Mouse (Mus musculus): Measurements from ENCODE around the gene Vmn2r21. TPM values are rescaled to one million over a fixed set of nuclear protein-coding genes. Genes with fewer than 3 reads are reported as not detected.
"Not testable (repeated sequence)": the region's sequence is repeated elsewhere in the genome, so short reads cannot be mapped to it uniquely, and the experiment has no call there.

Gene Vmn2r21
- total RNA-seq (2015) (not detected in 2 replicates), total RNA-seq (2017) (not detected in 2 replicates)

DNA sequence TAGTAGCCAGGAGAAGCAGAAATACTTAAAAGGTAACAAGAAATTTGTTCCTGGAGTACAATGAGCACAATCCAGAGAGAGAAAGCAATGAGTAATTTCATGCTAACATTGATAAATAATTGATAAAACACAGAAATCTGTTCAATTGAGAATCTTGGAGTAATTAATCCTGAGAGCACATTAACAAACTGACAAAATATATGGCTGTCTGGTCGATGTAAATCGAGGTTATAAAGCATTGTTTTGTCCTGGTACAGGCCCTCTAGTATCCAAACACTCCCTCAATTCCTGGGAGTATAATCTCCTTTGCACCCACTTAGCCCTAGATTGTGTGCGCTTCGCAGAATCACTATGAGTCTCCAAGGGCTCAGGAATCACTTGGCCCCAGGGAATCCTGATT lies at the start of gene Vmn2r21:
Gene Vmn2r21, minus strand, starts transcription at position 101 of the 400 bp plus-strand sequence.
- ATAC-seq (ENCODE audit: poor library complexity, severe bottlenecking), result not testable (repeated sequence)

- not testable (repeated sequence) for ATAC-seq (ENCODE audit: poor library complexity, severe bottlenecking)
Measured at GRCm38 (mm10) chr6:123574698-123575097, 41.5 kb upstream of the Vmn2r21 start.

GRCm38 (mm10) chr6:123539755-123540154 lies 6.5 kb upstream of the Vmn2r21 start:
- peak; percentile 100 for ATAC-seq (ENCODE audit: poor library complexity, severe bottlenecking)

DNA sequence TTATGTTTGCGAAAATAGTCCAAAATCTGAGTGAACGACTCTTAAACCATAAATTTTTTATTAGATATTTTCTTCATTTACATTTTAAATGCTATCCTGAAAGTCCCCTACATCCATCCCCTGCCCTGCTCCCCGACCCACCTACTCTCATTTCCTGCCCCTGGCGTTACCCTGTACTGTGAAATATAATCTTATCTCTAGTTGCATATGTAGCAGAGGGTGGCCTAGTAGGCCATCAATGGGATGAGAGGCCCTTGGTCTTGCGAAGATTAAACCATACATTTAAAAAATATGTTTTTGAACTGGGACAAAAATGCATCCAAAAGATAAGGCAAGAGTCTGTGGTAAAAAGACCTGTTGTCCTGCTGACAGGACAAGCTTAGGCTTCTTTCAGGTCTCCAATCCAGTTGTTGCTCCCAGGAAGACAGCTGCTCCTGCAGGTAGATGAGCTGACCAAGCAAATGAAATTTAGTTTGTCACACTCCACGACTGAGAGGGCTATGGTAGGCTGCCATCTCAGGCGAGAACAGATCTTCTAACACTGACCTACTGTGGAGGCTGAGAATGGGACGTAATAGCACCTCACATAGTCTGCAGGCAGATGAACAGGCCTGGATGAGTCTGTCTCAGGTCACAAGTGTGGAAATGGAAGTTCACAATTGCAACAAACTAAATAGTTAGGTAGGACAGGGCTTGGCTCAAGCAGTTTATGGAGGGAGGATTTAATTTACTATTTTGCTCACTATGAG lies 10.8 kb downstream of the Vmn2r21 start:
- not testable (repeated sequence) for ATAC-seq (ENCODE audit: poor library complexity, severe bottlenecking)

- ATAC-seq (ENCODE audit: poor library complexity, severe bottlenecking), result not testable (repeated sequence)
Measured at GRCm38 (mm10) chr6:123473045-123473444, 60.2 kb downstream of the Vmn2r21 start.

GRCm38 (mm10) chr6:123472458-123472987 lies 60.7 kb downstream of the Vmn2r21 start:
- ATAC-seq (ENCODE audit: poor library complexity, severe bottlenecking), result not testable (repeated sequence)

DNA sequence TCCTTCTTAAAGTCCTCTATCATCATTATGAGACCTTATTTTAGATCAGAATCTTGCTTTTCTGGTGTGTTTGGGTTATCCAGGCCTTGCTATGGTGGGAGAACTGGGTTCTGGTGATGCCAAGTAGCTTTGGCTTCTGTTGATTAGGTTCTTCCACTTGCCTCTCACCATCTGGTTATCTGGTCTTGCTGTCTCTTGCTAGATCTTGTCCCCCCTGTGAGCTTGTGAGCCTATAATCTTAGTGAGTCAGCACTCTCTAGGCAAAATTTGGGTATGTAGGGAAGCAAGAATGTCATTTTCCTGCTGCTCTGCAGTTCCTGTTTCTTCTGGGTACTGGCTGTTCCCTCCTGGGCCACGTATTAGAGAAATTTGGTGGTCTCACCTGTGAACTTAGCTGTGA lies 64.6 kb downstream of the Vmn2r21 start:
- not testable (repeated sequence) for ATAC-seq (ENCODE audit: poor library complexity, severe bottlenecking)

Other genes with a start within 250 kb of the Vmn2r21 start
- 44.8 and 44.9 TPM in 2 replicates for gene Clec4e, start 243.5 kb downstream of the Vmn2r21 start, total RNA-seq (2015)
- gene Clec4e, start 243.5 kb downstream of the Vmn2r21 start, total RNA-seq (2017), result 43.8 TPM in 2 replicates
- not detected in 2 replicates for gene Vmn2r19, start 225.1 kb downstream of the Vmn2r21 start, total RNA-seq (2015)
- gene Vmn2r19, start 225.1 kb downstream of the Vmn2r21 start, total RNA-seq (2017), result not detected in 2 replicates
- not detected in 2 replicates for gene Vmn2r20, start 115.3 kb downstream of the Vmn2r21 start, total RNA-seq (2015)
- not detected in 2 replicates for gene Vmn2r20, start 115.3 kb downstream of the Vmn2r21 start, total RNA-seq (2017)
- not detected in 2 replicates for gene Vmn2r22, start 117.3 kb upstream of the Vmn2r21 start, total RNA-seq (2015)
- not detected in 2 replicates for gene Vmn2r22, start 117.3 kb upstream of the Vmn2r21 start, total RNA-seq (2017)
- gene Vmn2r23, start 169.3 kb upstream of the Vmn2r21 start, total RNA-seq (2015), result not detected in 2 replicates
- not detected in 2 replicates for gene Vmn2r23, start 169.3 kb upstream of the Vmn2r21 start, total RNA-seq (2017)
- gene Vmn2r24, start 245.5 kb upstream of the Vmn2r21 start, total RNA-seq (2015), result not detected in 2 replicates
- gene Vmn2r24, start 245.5 kb upstream of the Vmn2r21 start, total RNA-seq (2017), result not detected in 2 replicates

Measured in megakaryocyte, adult 5-6 weeks (primary cell).